Mouse (Mus musculus): ENCODE data around the gene Tceal8.

The Tceal8 gene

GRCm38 (mm10) chrX:136127038-136127743, 45.0 kb downstream of the Tceal8 start:
- DNase-seq = no peak
